ENCODE assay signal across 8 mouse cellular contexts in the genomic region with DNA sequence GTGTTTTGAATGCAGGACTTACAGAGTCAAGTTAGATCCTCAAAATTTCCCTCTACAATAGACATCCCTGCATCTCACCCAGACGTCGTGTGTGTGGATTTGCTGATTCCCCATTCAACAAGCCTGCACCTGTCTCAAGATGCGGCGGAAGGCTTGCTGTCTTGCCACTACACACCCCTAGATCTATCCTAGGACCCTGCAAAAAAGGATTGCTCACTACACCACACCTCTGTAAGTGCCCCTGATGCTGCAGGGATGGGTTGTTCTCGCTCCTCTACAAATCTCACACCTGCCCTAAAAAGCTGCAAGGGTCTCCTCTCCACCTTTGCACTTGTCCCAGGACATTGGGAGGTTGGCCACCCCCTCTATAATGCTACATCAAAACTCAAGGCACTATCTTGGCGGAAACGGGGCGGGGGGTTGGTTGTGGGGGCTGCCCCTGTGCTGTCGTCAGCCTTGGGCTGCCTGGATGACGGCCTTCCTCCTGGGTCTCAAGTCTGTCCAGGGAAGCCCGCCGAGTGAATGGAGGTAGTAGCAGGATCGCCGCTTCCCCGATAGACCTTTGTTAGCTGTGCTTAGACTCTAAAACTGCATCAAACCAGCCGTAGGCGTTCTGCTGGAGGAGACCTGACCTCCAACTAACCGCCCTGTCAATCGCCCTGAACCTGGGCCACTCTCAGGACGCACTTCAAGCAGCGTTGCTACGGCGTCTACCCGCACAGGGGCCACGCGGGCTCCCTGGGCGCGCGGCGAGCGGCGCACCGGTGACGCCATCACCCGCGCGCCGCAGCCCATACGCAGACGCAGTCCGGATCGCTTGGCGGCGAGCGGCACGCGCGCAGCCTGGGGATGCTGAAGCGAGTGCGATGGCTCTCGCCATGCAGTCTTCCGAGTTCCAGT. TPM values are rescaled to one million over a fixed set of nuclear protein-coding genes. Genes with fewer than 3 reads are reported as not detected.
A peak's percentile ranks its signal among the peaks of the same experiment; 100 is the strongest.
DNase-seq lines count a peak whose midpoint lies in the region; ATAC-seq and TF ChIP-seq lines count a peak whose summit lies in the region.

A gene (plus strand): TSS at position 492 of the 900 bp plus-strand sequence.
A gene (minus strand): TSS at position 741 of the 900 bp plus-strand sequence.

- peak within 1 kb of the TSS; percentile 81 for H3K4me3 ChIP-seq in embryonic facial prominence, embryonic 13.5 days
- peak within 1 kb of the TSS; percentile 84 for H3K4me3 ChIP-seq in kidney, embryonic 14.5 days (ENCODE audit: low read length)
- H3K4me3 ChIP-seq in liver, adult 2 months (ENCODE audit: insufficient read depth, low read depth, low read length): peak within 1 kb of the TSS; percentile 80
- H3K4me3 ChIP-seq in myocyte: peak within 1 kb of the TSS; percentile 91

- peak; percentile 89 for DNase-seq in A20 (ENCODE audit: low read depth, low spot score)
- DNase-seq in adrenal gland, postnatal 36 days: peak; percentile 81 to 87
- peak; percentile 50 to 56 for DNase-seq in heart, adult 9 months (ENCODE audit: low spot score in 2 of 2)
- peak; percentile 39 for DNase-seq in liver, adult 2 months (ENCODE audit: extremely low read depth, low read depth, low spot score)
- DNase-seq in spleen, postnatal 4 days (ENCODE audit: low spot score in 2 of 2): peak; percentile 69 to 87

- peak; percentile 86 for ATAC-seq in embryonic facial prominence, embryonic 13.5 days (ENCODE audit: insufficient number of reproducible peaks, insufficient read depth, low FRiP score, low TSS enrichment, low read depth)
- peak; percentile 95 for ATAC-seq in kidney, embryonic 14.5 days (ENCODE audit: low FRiP score, low TSS enrichment)

- peaks cover 29% of the 10 kb centered on the region for H3K4me1 ChIP-seq in embryonic facial prominence, embryonic 13.5 days
- H3K4me1 ChIP-seq in kidney, embryonic 14.5 days (ENCODE audit: control insufficient read depth, insufficient read depth, low read length): peaks cover 5% of the 10 kb centered on the region; the same call in 1 of the 2 replicates
- no peaks in the 10 kb centered on the region for H3K4me1 ChIP-seq in liver, adult 2 months (ENCODE audit: control insufficient read depth, insufficient read depth, low read length)

- no peaks in the 10 kb centered on the region for H3K9me3 ChIP-seq in embryonic facial prominence, embryonic 13.5 days
- no peaks in the 10 kb centered on the region for H3K9me3 ChIP-seq in kidney, embryonic 14.5 days (ENCODE audit: control insufficient read depth, low read length)

- TF ChIP-seq CTCF in liver, adult 2 months (IDR thresholded peaks at IDR 0.05; ENCODE audit: low read depth, low read length): no peak

- H3K27ac ChIP-seq in embryonic facial prominence, embryonic 13.5 days: peak within 1 kb of the TSS; percentile 91
- peak within 1 kb of the TSS; percentile 75 for H3K27ac ChIP-seq in kidney, embryonic 14.5 days (ENCODE audit: low read depth, low read length)
- no peak within 1 kb of the TSS for H3K27ac ChIP-seq in liver, adult 2 months (replicated peaks; ENCODE audit: insufficient read depth, low read depth, low read length)

- WGBS in embryonic facial prominence, embryonic 13.5 days: 5% methylated on average over 52 of the region's 52 CpGs
- 5% methylated on average over 52 of the region's 52 CpGs for WGBS in kidney, embryonic 14.5 days
- WGBS in liver, adult 2 months: 6% methylated on average over 52 of the region's 52 CpGs

- 0 out of 2 replicates have a peak, but pooled peaks cover 2% of the 10 kb centered on the region for H3K36me3 ChIP-seq in embryonic facial prominence, embryonic 13.5 days
- H3K36me3 ChIP-seq in kidney, embryonic 14.5 days (ENCODE audit: control insufficient read depth, insufficient read depth, low read length): peaks cover 5% of the 10 kb centered on the region; the same call in 1 of the 2 replicates
- H3K36me3 ChIP-seq in liver, adult 2 months (ENCODE audit: control insufficient read depth, insufficient read depth, low read length): no peaks in the 10 kb centered on the region
- no peaks in the 10 kb centered on the region for H3K36me3 ChIP-seq in myocyte (ENCODE audit: control insufficient read depth, insufficient read depth)

- no peaks in the 10 kb centered on the region for H3K27me3 ChIP-seq in embryonic facial prominence, embryonic 13.5 days
- H3K27me3 ChIP-seq in kidney, embryonic 14.5 days (ENCODE audit: control insufficient read depth, insufficient read depth, low read length): no peaks in the 10 kb centered on the region
- no peaks in the 10 kb centered on the region for H3K27me3 ChIP-seq in liver, adult 2 months (ENCODE audit: control insufficient read depth, insufficient read depth, low read length)
- H3K27me3 ChIP-seq in myocyte (ENCODE audit: control insufficient read depth, insufficient read depth, insufficient read length): no peaks in the 10 kb centered on the region

- TF ChIP-seq POLR2A in liver, adult 2 months (IDR thresholded peaks at IDR 0.05; ENCODE audit: extremely low read depth, insufficient read depth, low read length): peak; percentile 50; the same call in 1 of the 2 replicates
- TF ChIP-seq POLR2A in myocyte (IDR thresholded peaks at IDR 0.05; ENCODE audit: insufficient read length, low read depth): peak; percentile 98

- peak within 1 kb of the TSS; percentile 94 for H3K4me2 ChIP-seq in embryonic facial prominence, embryonic 13.5 days
- peak within 1 kb of the TSS; percentile 85 for H3K4me2 ChIP-seq in kidney, embryonic 14.5 days (replicated peaks; ENCODE audit: low read depth, low read length)
- peak within 1 kb of the TSS; percentile 99 for H3K4me2 ChIP-seq in myocyte (ENCODE audit: low read depth)

- peak within 1 kb of the TSS; percentile 90 for H3K9ac ChIP-seq in embryonic facial prominence, embryonic 13.5 days
- peak within 1 kb of the TSS; percentile 73 for H3K9ac ChIP-seq in kidney, embryonic 14.5 days (ENCODE audit: low read depth, low read length)
- H3K9ac ChIP-seq in liver, adult 2 months (ENCODE audit: low read depth, low read length): peak within 1 kb of the TSS; percentile 81

- peak within 1 kb of the TSS; percentile 46 for H3ac ChIP-seq in myocyte (ENCODE audit: control insufficient read depth, insufficient read length)

- H3K79me2 ChIP-seq in liver, adult 2 months (ENCODE audit: control insufficient read depth, insufficient read depth, low read length): peaks cover 3% of the 10 kb centered on the region; the same call in 1 of the 2 replicates
- peaks cover 46% of the 10 kb centered on the region for H3K79me2 ChIP-seq in myocyte (ENCODE audit: control insufficient read depth, insufficient read depth)

TF ChIP-seq in myocyte, 11 proteins besides CTCF, POLR2A, EP300 and RAD21:
- TF ChIP-seq TCF12 (IDR thresholded peaks at IDR 0.05; ENCODE audit: insufficient read depth, poor library complexity, severe bottlenecking) (no peak), POLR2AphosphoS2 (IDR thresholded peaks at IDR 0.05; ENCODE audit: insufficient read length, low read depth) (peak; percentile 97), TCF3 (IDR thresholded peaks at IDR 0.05; ENCODE audit: insufficient read length, low read depth) (peak; percentile 1), E2F4 (IDR thresholded peaks at IDR 0.05; ENCODE audit: insufficient read depth) (no peak), MYOG (IDR thresholded peaks at IDR 0.05; ENCODE audit: control insufficient read depth in 1 of 3, insufficient read depth in 1 of 3, insufficient read length in 2 of 3, low read depth in 2 of 3) (peak in 1 of 3 experiments; percentile 27), USF1 (IDR thresholded peaks at IDR 0.05; ENCODE audit: low read depth) (no peak), CEBPB (IDR thresholded peaks at IDR 0.05; ENCODE audit: insufficient read depth, poor library complexity, severe bottlenecking) (no peak), REST (IDR thresholded peaks at IDR 0.05; ENCODE audit: insufficient read depth, insufficient read length) (no peak), MYOD1 (IDR thresholded peaks at IDR 0.05; ENCODE audit: control insufficient read depth in 1 of 3, insufficient read length in 2 of 3, low read depth in 2 of 3) (no peak), SRF (IDR thresholded peaks at IDR 0.05; ENCODE audit: control insufficient read depth, insufficient read length, low read depth) (peak; percentile 91), MAX (IDR thresholded peaks at IDR 0.05; ENCODE audit: low read depth) (peak; percentile 71)

RNA-seq across cellular contexts. Expression of the first gene that starts in this region (rescaled TPM):
- total RNA-seq in adrenal gland, postnatal 36 days (2021): 10 to 100 TPM; 21.7 to 30.4 TPM
- polyA plus RNA-seq in embryonic facial prominence, embryonic 13.5 days (2015; fragmentation: Nextera tagmentation; extraction: Ambion mirVana): 75.8 and 82.2 TPM in 2 replicates
- polyA plus RNA-seq in kidney, embryonic 14.5 days (2014; fragmentation: Nextera tagmentation; extraction: Ambion mirVana): 64.4 and 77.5 TPM in 2 replicates
- 4.8 and 5.7 TPM in 2 replicates for total RNA-seq in liver, adult 2 months (2014; rRNA removed)
- polyA plus RNA-seq in liver, adult 2 months (2012; rRNA removed): 3.6 and 5.9 TPM in 2 replicates
- polyA plus RNA-seq in myocyte (2012; fragmentation: generic; extraction: Trizol): 13.1 TPM

RNA-seq across cellular contexts. Expression of the second gene that starts in this region (rescaled TPM):
- total RNA-seq in adrenal gland, postnatal 36 days (2021): 1 to 10 TPM in 1 of 2 experiments, under 1 TPM in 1; 0.46 to 1.3 TPM
- polyA plus RNA-seq in embryonic facial prominence, embryonic 13.5 days (2015; fragmentation: Nextera tagmentation; extraction: Ambion mirVana): 0.41 and 0.56 TPM in 2 replicates
- polyA plus RNA-seq in kidney, embryonic 14.5 days (2014; fragmentation: Nextera tagmentation; extraction: Ambion mirVana): 0.21 and 0.95 TPM in 2 replicates
- 0.13 and 0.46 TPM in 2 replicates for total RNA-seq in liver, adult 2 months (2014; rRNA removed)
- 0.12 and 0.18 TPM in 2 replicates for polyA plus RNA-seq in liver, adult 2 months (2012; rRNA removed)
- polyA plus RNA-seq in myocyte (2012; fragmentation: generic; extraction: Trizol): 4.9 TPM

Comparison
In these comparisons a context has a peak if more than half of its experiments do, and no peak if none do; other contexts are left out.
1. DNase-seq: peak in every context shown above with its lines; median percentile 89 in A20; 84 in adrenal gland, postnatal 36 days; 78 in spleen, postnatal 4 days; 53 in heart, adult 9 months; 39 in liver, adult 2 months.